Mouse (Mus musculus) embryonic stem cell, embryonic (primary cell): Measurements from ENCODE around the gene Plcb1.

ENCODE experiments used
- CTCF ChIA-PET, 4 experiments: fragments of 300-600 bp in 2 of 4; fragments of 350-600 bp in 2 of 4; sonication (Branson Sonifier 250); formaldehyde crosslinking; loops; one replicate each; lab custom pipeline; 2022; ENCODE audit warnings: inconsistent platforms in 2 of 4; lab: Charles Lee
- POLR2A ChIA-PET, 4 experiments: fragments of 300-600 bp in 2 of 4; fragments of 350-600 bp in 2 of 4; sonication (Branson Sonifier 250); formaldehyde crosslinking; loops; one replicate each; lab custom pipeline; 2022; ENCODE audit warnings: antibody characterized with exemption in 4 of 4, inconsistent platforms in 1 of 4; lab: Charles Lee

Plcb1 gene

GRCm38 (mm10) chr2:134785970-134786855 is at the start of gene Plcb1:
TSS of gene Plcb1 (plus strand) at chr2:134786067.
- ChIA-PET POLR2A (interaction anchor here in 2 of 4 experiments (0.6 to 1.5 kb wide), 4 partner anchors 9 to 925 kb away, joined by 3 to 5 read pairs (median 4); no protein-coding TSS in a partner anchor), CTCF (interaction anchor here (0.6 to 2.8 kb wide), 14 partner anchors 105 to 544 kb away, joined by 3 to 29 read pairs (median 4); no protein-coding TSS in a partner anchor)

GRCm38 (mm10) chr2:134755537-134755936 is 30.3 kb upstream of the Plcb1 start:
- ChIA-PET CTCF (no interaction called here), POLR2A (no interaction called here)

- ChIA-PET POLR2A (no interaction called here), CTCF (no interaction called here)
Observed at GRCm38 (mm10) chr2:134756086-134756485, 29.8 kb upstream of the Plcb1 start.

- ChIA-PET CTCF (no interaction called here), POLR2A (no interaction called here)
Observed at GRCm38 (mm10) chr2:134761029-134761428, 24.8 kb upstream of the Plcb1 start.

GRCm38 (mm10) chr2:134763406-134763990 is 22.4 kb upstream of the Plcb1 start:
- ChIA-PET CTCF (no interaction called here), POLR2A (no interaction called here)

GRCm38 (mm10) chr2:134764506-134764905 is 21.4 kb upstream of the Plcb1 start:
- ChIA-PET CTCF (interaction anchor here in 1 of 4 experiments (0.5 kb wide), 1 partner anchor 172 kb away, joined by 3 read pairs; no protein-coding TSS in a partner anchor), POLR2A (no interaction called here)

- ChIA-PET CTCF (no interaction called here), POLR2A (no interaction called here)
Observed at GRCm38 (mm10) chr2:134779826-134780225, 6.0 kb upstream of the Plcb1 start.

- ChIA-PET POLR2A (no interaction called here), CTCF (no interaction called here)
Observed at GRCm38 (mm10) chr2:134780316-134780715, 5.6 kb upstream of the Plcb1 start.

- POLR2A ChIA-PET: interaction anchor here in 2 of 4 experiments (0.6 to 1.5 kb wide), 2 partner anchors 9 to 925 kb away, joined by 3 to 5 read pairs; no protein-coding TSS in a partner anchor
- CTCF ChIA-PET: interaction anchor here (0.9 to 2.8 kb wide), 8 partner anchors 466 to 544 kb away, joined by 3 to 29 read pairs (median 6); no protein-coding TSS in a partner anchor
Observed at GRCm38 (mm10) chr2:134786856-134787250, 986 bp downstream of the Plcb1 start.

- POLR2A ChIA-PET: interaction anchor here in 2 of 4 experiments (0.6 to 1.5 kb wide), 2 partner anchors 8 to 924 kb away, joined by 3 to 5 read pairs; no protein-coding TSS in a partner anchor
Observed at GRCm38 (mm10) chr2:134787336-134788095, 1.6 kb downstream of the Plcb1 start.

GRCm38 (mm10) chr2:134792926-134793325 is 7.1 kb downstream of the Plcb1 start:
- CTCF ChIA-PET: no interaction called here
- POLR2A ChIA-PET: no interaction called here

More at GRCm38 (mm10) chr2:134787336-134788095, 1.6 kb downstream of the Plcb1 start:
- CTCF ChIA-PET: interaction anchor here in 2 of 4 experiments (0.9 to 2.8 kb wide), 2 partner anchors 526 to 536 kb away, joined by 3 to 29 read pairs; no protein-coding TSS in a partner anchor

GRCm38 (mm10) chr2:134800226-134800625 is 14.4 kb downstream of the Plcb1 start:
- CTCF ChIA-PET: no interaction called here
- POLR2A ChIA-PET: no interaction called here

GRCm38 (mm10) chr2:134816383-134816782 is 30.5 kb downstream of the Plcb1 start:
- CTCF ChIA-PET: interaction anchor here in 1 of 4 experiments (0.6 kb wide), 1 partner anchor 16 kb away, joined by 3 read pairs; no protein-coding TSS in a partner anchor

GRCm38 (mm10) chr2:134817058-134817840 is 31.4 kb downstream of the Plcb1 start:
- CTCF ChIA-PET: interaction anchor here in 1 of 4 experiments (0.6 kb wide), 1 partner anchor 15 kb away, joined by 3 read pairs; no protein-coding TSS in a partner anchor
- POLR2A ChIA-PET: no interaction called here

More at GRCm38 (mm10) chr2:134816383-134816782, 30.5 kb downstream of the Plcb1 start:
- POLR2A ChIA-PET: no interaction called here

- ChIA-PET CTCF (no interaction called here), POLR2A (no interaction called here)
Observed at GRCm38 (mm10) chr2:134821176-134821575, 35.3 kb downstream of the Plcb1 start.

GRCm38 (mm10) chr2:134825645-134826044 is 39.8 kb downstream of the Plcb1 start:
- POLR2A ChIA-PET: no interaction called here
- CTCF ChIA-PET: no interaction called here

GRCm38 (mm10) chr2:134826111-134827005 is 40.5 kb downstream of the Plcb1 start:
- CTCF ChIA-PET: interaction anchor here in 1 of 4 experiments (0.6 kb wide), 1 partner anchor 283 kb away, joined by 3 read pairs; no protein-coding TSS in a partner anchor
- POLR2A ChIA-PET: no interaction called here
